20 mouse cellular contexts compared by ENCODE assay signal in genomic region chr13:29640186-29640585, GRCm38 (mm10).
"Had no signal": no experiment of that assay in that cellular context is flagged by ENCODE, and none has a peak within 500 bp of the region (broad histone marks: within the 10 kb centered on the region; RNA-seq: fewer than 3 reads in every experiment).

No protein-coding gene starts in this region.

- H3K27me3 ChIP-seq: limb, embryonic 15.5 days; midbrain, embryonic 13.5 days; neural tube, embryonic 12.5 days; neural tube, embryonic 15.5 days; stomach, embryonic 15.5 days had no signal

- H3K9me3 ChIP-seq: limb, embryonic 15.5 days; midbrain, embryonic 13.5 days; neural tube, embryonic 12.5 days; neural tube, embryonic 15.5 days; stomach, embryonic 15.5 days had no signal

- H3K4me3 ChIP-seq: layer of hippocampus, adult 2 months; limb, embryonic 15.5 days; midbrain, embryonic 13.5 days; neural tube, embryonic 12.5 days; neural tube, embryonic 15.5 days; stomach, embryonic 15.5 days had no signal

- H3K27ac ChIP-seq: kidney, postnatal 0 days; layer of hippocampus, adult 2 months; limb, embryonic 15.5 days; liver, embryonic 14.5 days; macrophage; midbrain, embryonic 13.5 days; neural tube, embryonic 12.5 days; neural tube, embryonic 15.5 days; stomach, embryonic 15.5 days had no signal

- H3K4me2 ChIP-seq: limb, embryonic 15.5 days; liver, embryonic 11.5 days; lung, embryonic 14.5 days; midbrain, embryonic 13.5 days; neural tube, embryonic 12.5 days; neural tube, embryonic 15.5 days; stomach, embryonic 15.5 days had no signal

- DNase-seq: kidney, adult 2 months; kidney, postnatal 25 days; layer of hippocampus, adult 9-11 months; liver, postnatal 0 days; lung, embryonic 14.5 days; right cerebral cortex, adult 18-20 months; right cerebral cortex, postnatal 25 days; spleen, adult 18-20 months; thymus, postnatal 25 days had no signal

- H3K36me3 ChIP-seq: limb, embryonic 15.5 days; midbrain, embryonic 13.5 days; neural tube, embryonic 12.5 days; neural tube, embryonic 15.5 days; stomach, embryonic 15.5 days had no signal

- H3K9ac ChIP-seq: limb, embryonic 15.5 days; liver, embryonic 14.5 days; liver, postnatal 0 days; lung, embryonic 14.5 days; midbrain, embryonic 13.5 days; neural tube, embryonic 12.5 days; neural tube, embryonic 15.5 days; stomach, embryonic 15.5 days had no signal

- ATAC-seq: liver, postnatal 0 days; lung, postnatal 0 days; midbrain, embryonic 13.5 days had no signal

- H3K4me1 ChIP-seq: midbrain, embryonic 13.5 days; neural tube, embryonic 12.5 days; neural tube, embryonic 15.5 days; stomach, embryonic 15.5 days had no signal
